Mouse (Mus musculus): ENCODE results near the gene Optn. TPM values are rescaled to one million over a fixed set of nuclear protein-coding genes. Genes with fewer than 3 reads are reported as not detected.
"Not testable (repeated sequence)": the region's sequence is repeated elsewhere in the genome, so short reads cannot be mapped to it uniquely, and the experiment has no call there.

Optn gene
- 15.7 and 16.3 TPM in 2 replicates for polyA plus RNA-seq (2015; fragmentation: Nextera tagmentation; extraction: Ambion mirVana)

- peaks cover 15% of the 10 kb centered on the region for H3K4me1 ChIP-seq (ENCODE audit: insufficient read depth, low read length)
- peak within 1 kb of the TSS; percentile 97 for H3K4me2 ChIP-seq (replicated peaks; ENCODE audit: low read depth, low read length)
- ATAC-seq (ENCODE audit: low FRiP score, low TSS enrichment), result peak; percentile 92
- no peaks in the 10 kb centered on the region for H3K9me3 ChIP-seq (ENCODE audit: low read length)
- peak within 1 kb of the TSS; percentile 65 for H3K9ac ChIP-seq (replicated peaks; ENCODE audit: low read length)
- peak within 1 kb of the TSS; percentile 36; the same call in 1 of the 2 replicates for H3K27ac ChIP-seq (ENCODE audit: low read length)
- 2% methylated on average over 62 of the region's 63 CpGs for WGBS
- H3K27me3 ChIP-seq (ENCODE audit: insufficient read depth, low read length), result no peaks in the 10 kb centered on the region
- H3K4me3 ChIP-seq (ENCODE audit: low read length), result peak within 1 kb of the TSS; percentile 71
- no peaks in the 10 kb centered on the region for H3K36me3 ChIP-seq (ENCODE audit: insufficient read depth, low read length)
Measured at GRCm38 (mm10) chr2:5063299-5064205, at the start of gene Optn. Gene Optn (minus strand): TSS chr2:5064051.

GRCm38 (mm10) chr2:5112785-5113291 lies 49.0 kb upstream of the Optn start:
- H3K27ac ChIP-seq (ENCODE audit: low read length), result peak overlapping the region; percentile 15; the same call in 1 of the 2 replicates
- H3K9me3 ChIP-seq (ENCODE audit: low read length), result no peaks in the 10 kb centered on the region; the same call in 1 of the 2 replicates
- no peaks in the 10 kb centered on the region for H3K36me3 ChIP-seq (ENCODE audit: insufficient read depth, low read length)
- H3K4me1 ChIP-seq (ENCODE audit: insufficient read depth, low read length), result no peaks in the 10 kb centered on the region
- H3K4me3 ChIP-seq (ENCODE audit: low read length), result no peak overlapping the region
- no peak overlapping the region for H3K9ac ChIP-seq (replicated peaks; ENCODE audit: low read length)
- no peak overlapping the region for H3K4me2 ChIP-seq (replicated peaks; ENCODE audit: low read depth, low read length)
- ATAC-seq (ENCODE audit: low FRiP score, low TSS enrichment), result 0 out of 2 replicates have a peak, but pooled peaks have one; percentile 59
- WGBS, result 17% methylated on average over 8 of the region's 8 CpGs
- H3K27me3 ChIP-seq (ENCODE audit: insufficient read depth, low read length), result no peaks in the 10 kb centered on the region

- Histone ChIP-seq H3K9ac (replicated peaks; ENCODE audit: low read length) (no peak overlapping the region), H3K4me1 (ENCODE audit: insufficient read depth, low read length) (peaks cover 4% of the 10 kb centered on the region), H3K9me3 (ENCODE audit: low read length) (peaks cover 16% of the 10 kb centered on the region), H3K27ac (ENCODE audit: low read length) (no peak overlapping the region), H3K27me3 (ENCODE audit: insufficient read depth, low read length) (no peaks in the 10 kb centered on the region), H3K4me3 (ENCODE audit: low read length) (no peak overlapping the region), H3K36me3 (ENCODE audit: insufficient read depth, low read length) (no peaks in the 10 kb centered on the region), H3K4me2 (replicated peaks; ENCODE audit: low read depth, low read length) (no peak overlapping the region)
- WGBS, result 79% methylated on average over 1 of the region's 1 CpGs
- no peak for ATAC-seq (ENCODE audit: low FRiP score, low TSS enrichment)
Measured at GRCm38 (mm10) chr2:5102891-5103290, 39.0 kb upstream of the Optn start.

GRCm38 (mm10) chr2:5101743-5102245 lies 37.9 kb upstream of the Optn start:
- H3K9me3 ChIP-seq (ENCODE audit: low read length), result peaks cover 8% of the 10 kb centered on the region
- H3K4me2 ChIP-seq (replicated peaks; ENCODE audit: low read depth, low read length), result no peak overlapping the region
- no peak overlapping the region for H3K4me3 ChIP-seq (ENCODE audit: low read length)
- no peak overlapping the region for H3K27ac ChIP-seq (ENCODE audit: low read length)
- H3K27me3 ChIP-seq (ENCODE audit: insufficient read depth, low read length), result no peaks in the 10 kb centered on the region
- ATAC-seq (ENCODE audit: low FRiP score, low TSS enrichment), result no peak
- 88% methylated on average over 10 of the region's 10 CpGs for WGBS
- no peaks in the 10 kb centered on the region for H3K36me3 ChIP-seq (ENCODE audit: insufficient read depth, low read length)
- H3K4me1 ChIP-seq (ENCODE audit: insufficient read depth, low read length), result peaks cover 7% of the 10 kb centered on the region
- no peak overlapping the region for H3K9ac ChIP-seq (replicated peaks; ENCODE audit: low read length)

- H3K36me3 ChIP-seq (ENCODE audit: insufficient read depth, low read length), result no peaks in the 10 kb centered on the region
- no peak overlapping the region for H3K4me3 ChIP-seq (ENCODE audit: low read length)
- H3K27me3 ChIP-seq (ENCODE audit: insufficient read depth, low read length), result no peaks in the 10 kb centered on the region
- no peak overlapping the region for H3K9ac ChIP-seq (replicated peaks; ENCODE audit: low read length)
- H3K4me2 ChIP-seq (replicated peaks; ENCODE audit: low read depth, low read length), result no peak overlapping the region
- H3K4me1 ChIP-seq (ENCODE audit: insufficient read depth, low read length), result peaks cover 7% of the 10 kb centered on the region
- no peaks in the 10 kb centered on the region for H3K9me3 ChIP-seq (ENCODE audit: low read length)
- 83% methylated on average over 6 of the region's 6 CpGs for WGBS
- no peak overlapping the region for H3K27ac ChIP-seq (ENCODE audit: low read length)
- no peak for ATAC-seq (ENCODE audit: low FRiP score, low TSS enrichment)
Measured at GRCm38 (mm10) chr2:5099176-5099575, 35.3 kb upstream of the Optn start.

- ATAC-seq (ENCODE audit: low FRiP score, low TSS enrichment), result no peak
- Histone ChIP-seq H3K27me3 (ENCODE audit: insufficient read depth, low read length) (no peaks in the 10 kb centered on the region), H3K36me3 (ENCODE audit: insufficient read depth, low read length) (no peaks in the 10 kb centered on the region), H3K9me3 (ENCODE audit: low read length) (no peaks in the 10 kb centered on the region), H3K4me1 (ENCODE audit: insufficient read depth, low read length) (peaks cover 7% of the 10 kb centered on the region), H3K4me2 (replicated peaks; ENCODE audit: low read depth, low read length) (peak overlapping the region; percentile 62), H3K4me3 (ENCODE audit: low read length) (peak overlapping the region; percentile 38), H3K27ac (ENCODE audit: low read length) (no peak overlapping the region), H3K9ac (replicated peaks; ENCODE audit: low read length) (peak overlapping the region; percentile 64)
- 14% methylated on average over 20 of the region's 20 CpGs for WGBS
Measured at GRCm38 (mm10) chr2:5097786-5098445, 34.1 kb upstream of the Optn start.

GRCm38 (mm10) chr2:5095316-5095715 lies 31.5 kb upstream of the Optn start:
- H3K4me3 ChIP-seq (ENCODE audit: low read length), result no peak overlapping the region
- peaks cover 7% of the 10 kb centered on the region for H3K4me1 ChIP-seq (ENCODE audit: insufficient read depth, low read length)
- 18% methylated on average over 1 of the region's 1 CpGs for WGBS
- no peak overlapping the region for H3K4me2 ChIP-seq (replicated peaks; ENCODE audit: low read depth, low read length)
- H3K27me3 ChIP-seq (ENCODE audit: insufficient read depth, low read length), result no peaks in the 10 kb centered on the region
- no peaks in the 10 kb centered on the region for H3K9me3 ChIP-seq (ENCODE audit: low read length)
- no peak overlapping the region for H3K27ac ChIP-seq (ENCODE audit: low read length)
- no peak for ATAC-seq (ENCODE audit: low FRiP score, low TSS enrichment)
- H3K36me3 ChIP-seq (ENCODE audit: insufficient read depth, low read length), result no peaks in the 10 kb centered on the region
- H3K9ac ChIP-seq (replicated peaks; ENCODE audit: low read length), result no peak overlapping the region

- Histone ChIP-seq H3K4me3 (ENCODE audit: low read length) (no peak overlapping the region), H3K9ac (replicated peaks; ENCODE audit: low read length) (no peak overlapping the region), H3K36me3 (ENCODE audit: insufficient read depth, low read length) (no peaks in the 10 kb centered on the region), H3K4me1 (ENCODE audit: insufficient read depth, low read length) (peaks cover 7% of the 10 kb centered on the region), H3K9me3 (ENCODE audit: low read length) (no peaks in the 10 kb centered on the region), H3K4me2 (replicated peaks; ENCODE audit: low read depth, low read length) (no peak overlapping the region), H3K27me3 (ENCODE audit: insufficient read depth, low read length) (no peaks in the 10 kb centered on the region), H3K27ac (ENCODE audit: low read length) (no peak overlapping the region)
- no peak for ATAC-seq (ENCODE audit: low FRiP score, low TSS enrichment)
- WGBS, result 87% methylated on average over 5 of the region's 5 CpGs
Measured at GRCm38 (mm10) chr2:5094876-5095275, 31.0 kb upstream of the Optn start.

GRCm38 (mm10) chr2:5090385-5090784 lies 26.5 kb upstream of the Optn start:
- H3K9ac ChIP-seq (replicated peaks; ENCODE audit: low read length); H3K4me2 ChIP-seq (replicated peaks; ENCODE audit: low read depth, low read length); H3K27ac ChIP-seq (ENCODE audit: low read length); H3K4me1 ChIP-seq (ENCODE audit: insufficient read depth, low read length); H3K9me3 ChIP-seq (ENCODE audit: low read length); H3K36me3 ChIP-seq (ENCODE audit: insufficient read depth, low read length); ATAC-seq (ENCODE audit: low FRiP score, low TSS enrichment); H3K4me3 ChIP-seq (ENCODE audit: low read length); H3K27me3 ChIP-seq (ENCODE audit: insufficient read depth, low read length): not testable (repeated sequence)
- WGBS, result 100% methylated on average over 2 of the region's 4 CpGs

Data from kidney, embryonic 16.5 days (tissue).